Mouse (Mus musculus) liver, embryonic 14.5 days (tissue): ENCODE results near the gene Ncbp1.

Source experiments
- CTCF ChIP-seq: IDR thresholded peaks from 2 replicates; pipeline ENCODE4 v1.5.1; 2016; ENCODE audit warnings: antibody characterized with exemption, low read depth, control low read depth
- EP300 ChIP-seq: IDR thresholded peaks from 2 replicates; pipeline ENCODE4 v1.6.1; 2016; ENCODE audit warnings: antibody characterized with exemption, low read depth

DNA sequence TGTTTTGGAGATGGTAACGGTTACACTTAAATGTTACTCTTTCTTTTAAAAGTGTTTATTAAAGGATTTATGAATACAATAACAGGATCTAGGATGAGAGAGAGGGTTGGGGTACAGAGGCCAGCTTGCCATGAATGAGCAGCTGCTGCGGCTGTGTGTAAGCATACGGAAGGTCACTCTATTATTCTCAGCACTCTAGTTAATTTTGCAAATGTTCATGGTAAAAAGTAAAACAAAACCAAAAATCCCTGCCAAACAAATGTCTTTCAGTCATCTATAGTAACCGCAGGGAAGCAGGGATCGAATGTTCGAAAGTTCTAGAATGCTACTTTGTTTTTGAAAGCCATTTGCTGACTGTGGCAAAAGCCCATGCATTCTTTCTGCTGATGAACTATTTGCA, 15.1 kb upstream of the Ncbp1 start:
- TF ChIP-seq CTCF (no peak), EP300 (no peak)
